Mouse (Mus musculus) adrenal gland, postnatal 25 days (tissue): Measurements from ENCODE around the gene Krtap4-1. TPM values are rescaled to one million over a fixed set of nuclear protein-coding genes. Genes with fewer than 3 reads are reported as not detected.
"Not testable (repeated sequence)": the region's sequence is repeated elsewhere in the genome, so short reads cannot be mapped to it uniquely, and the experiment has no call there.

Experiments used
- DNase-seq: peaks from one replicate; pipeline ENCODE4 v3.0.0; 2021; ENCODE audit warnings: mixed read lengths
- long read RNA-seq: library from polyadenylated mRNA; stranded (forward); transcript quantifications from one replicate; pipeline ENCODE4 v2.0.0, GENCODE M21; 2021
- total RNA-seq: library from RNA; stranded (reverse); gene quantifications from 2 replicates; pipeline ENCODE4 v1.2.3, GENCODE M21; 2021

Gene Krtap4-1
- total RNA-seq: not detected in 2 replicates
- long read RNA-seq: 0 reads

GRCm38 (mm10) chr11:99628138-99628537, at the start of gene Krtap4-1:
Gene Krtap4-1, minus strand, starts transcription at chr11:99628238.
- no peak for DNase-seq

DNA sequence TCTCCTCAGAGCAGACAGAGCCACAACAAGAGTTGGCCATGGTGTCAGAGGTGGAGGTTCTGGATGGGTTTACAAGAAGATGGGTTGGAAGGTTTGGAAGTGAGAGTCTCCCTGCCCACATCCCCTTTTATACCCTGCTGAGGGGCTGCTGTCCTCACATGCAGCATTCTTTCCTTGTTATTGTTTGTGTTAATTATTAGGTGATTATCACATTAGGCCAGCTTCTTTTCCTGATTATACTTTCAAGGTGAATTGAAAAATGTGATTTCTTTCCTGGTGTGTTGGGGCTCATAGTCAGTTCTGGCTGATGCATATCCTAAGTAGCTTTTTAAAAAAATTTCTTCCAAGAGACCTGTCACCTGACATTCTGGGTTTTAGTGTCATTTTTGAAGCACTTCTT, 37.8 kb upstream of the Krtap4-1 start, which contains the start of gene Krtap4-6:
Gene Krtap4-6 (minus strand): TSS at position 101 of the 400 bp plus-strand sequence.
- no peak for DNase-seq

DNA sequence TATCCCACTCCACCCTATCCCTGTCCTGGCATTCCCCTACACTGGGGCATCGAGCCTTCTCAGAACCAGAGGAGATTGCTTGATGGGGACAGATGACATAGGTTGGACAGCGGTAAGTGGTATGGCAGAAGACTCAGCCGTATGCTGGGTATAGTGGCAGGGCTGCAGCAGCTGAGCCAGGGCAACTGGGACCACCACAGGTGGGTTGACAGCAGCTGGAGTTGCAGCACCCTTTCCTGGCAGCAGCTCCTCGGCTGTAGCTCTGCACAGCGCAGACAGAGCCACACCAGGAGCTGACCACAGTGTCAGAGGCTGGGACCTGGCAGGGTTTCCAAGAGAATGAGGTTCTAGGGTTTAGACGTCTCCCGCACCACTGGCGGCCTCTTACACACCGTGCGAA, 34.8 kb upstream of the Krtap4-1 start:
- DNase-seq: no peak

- DNase-seq: no peak
These were observed 31.2 kb upstream of the Krtap4-1 start for GRCm38 (mm10) chr11:99659256-99659655.

- DNase-seq: not testable (repeated sequence)
These were observed 30.5 kb upstream of the Krtap4-1 start, which contains the start of gene Gm11563 for GRCm38 (mm10) chr11:99658467-99659010. Gene Gm11563, minus strand, starts transcription at chr11:99658960.

DNA sequence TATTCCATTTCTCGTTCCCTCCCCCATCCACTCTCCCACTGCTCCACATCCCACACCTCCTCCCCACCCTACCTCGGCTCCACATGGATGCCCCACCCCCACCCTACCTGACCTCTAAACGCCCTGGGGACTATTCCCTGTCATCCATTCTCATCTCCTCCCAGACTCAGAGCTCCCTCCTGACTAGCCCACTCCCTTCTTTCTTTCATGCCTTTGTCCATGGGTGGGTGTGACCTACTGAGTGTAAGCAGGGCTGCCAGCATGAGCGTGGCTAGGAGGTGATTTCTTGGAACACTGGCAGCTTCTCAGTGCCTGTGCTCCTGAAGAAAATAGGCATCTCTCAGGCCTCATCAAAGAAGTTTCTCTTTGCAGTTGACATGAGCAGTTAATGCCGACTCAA, 29.0 kb upstream of the Krtap4-1 start:
- DNase-seq: no peak

GRCm38 (mm10) chr11:99650136-99650535, 22.1 kb upstream of the Krtap4-1 start, which contains the start of gene Gm11555:
Gene Gm11555, minus strand, starts transcription at chr11:99650236.
- no peak for DNase-seq

- no peak for DNase-seq
These were observed 18.4 kb upstream of the Krtap4-1 start for GRCm38 (mm10) chr11:99646444-99646843.

DNA sequence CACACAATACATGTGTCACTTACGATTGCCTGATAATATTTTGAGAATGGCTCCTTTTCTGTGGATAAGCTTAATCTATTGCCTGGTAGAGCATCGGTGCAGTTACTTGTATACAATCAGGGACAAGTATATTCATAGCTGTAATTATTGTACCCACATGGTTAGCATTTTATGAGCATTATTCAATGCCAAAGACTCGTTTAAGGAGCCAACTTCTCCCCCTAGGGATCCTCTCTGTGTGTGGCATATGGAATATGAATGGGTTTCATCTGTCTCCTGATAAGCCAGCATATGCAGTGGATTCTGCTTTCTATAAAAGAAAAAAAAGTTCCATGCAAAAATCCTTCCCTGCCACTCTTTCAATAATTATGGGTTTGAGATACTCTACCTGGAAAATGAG, 16.3 kb upstream of the Krtap4-1 start:
- DNase-seq: no peak

GRCm38 (mm10) chr11:99643635-99644139, 15.6 kb upstream of the Krtap4-1 start, which contains the start of gene Krtap4-7:
Gene Krtap4-7, minus strand, starts transcription at chr11:99644089.
- not testable (repeated sequence) for DNase-seq

DNA sequence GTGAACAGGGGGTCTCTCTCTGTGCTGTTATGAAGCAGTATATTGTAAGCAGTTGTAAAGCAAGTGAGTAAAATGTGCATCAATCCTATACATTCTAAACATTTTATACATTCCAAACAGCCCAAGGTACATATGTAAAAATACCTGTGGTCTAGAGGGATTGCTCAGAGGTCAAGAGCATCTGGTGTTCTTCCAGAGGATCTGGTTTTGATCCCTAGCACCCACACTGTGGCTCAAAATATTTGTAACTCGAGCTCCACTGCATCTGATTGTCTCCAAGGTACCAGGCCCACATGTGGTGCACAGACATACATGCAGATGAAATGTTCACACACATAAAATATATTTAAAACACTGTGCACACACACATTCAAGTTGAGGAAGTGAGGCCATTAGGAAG, 12.9 kb upstream of the Krtap4-1 start:
- no peak for DNase-seq

DNA sequence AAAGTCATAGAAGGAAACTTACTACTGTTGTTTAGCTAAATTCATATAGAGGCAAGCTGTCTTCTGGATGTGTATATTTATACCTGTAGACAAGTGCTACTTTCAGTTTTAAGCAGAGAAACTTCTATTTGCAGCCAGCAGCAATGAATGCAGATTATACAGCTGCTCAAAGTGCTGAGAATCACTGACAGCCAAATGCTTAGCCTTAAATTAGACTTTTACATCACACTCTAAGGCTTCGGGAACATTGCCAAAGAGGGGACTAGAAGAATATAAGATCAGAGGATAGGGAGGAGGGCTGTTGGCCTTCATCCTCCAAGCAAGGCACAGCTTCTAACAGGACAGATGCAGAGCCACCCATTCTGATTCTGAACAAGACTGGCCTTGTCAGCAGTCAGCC, 9.0 kb upstream of the Krtap4-1 start:
- DNase-seq: no peak

GRCm38 (mm10) chr11:99634653-99635134, 6.7 kb upstream of the Krtap4-1 start, which contains the start of gene Krtap4-2:
Gene Krtap4-2, minus strand, starts transcription at chr11:99635084.
- no peak for DNase-seq

GRCm38 (mm10) chr11:99633293-99633692, 5.3 kb upstream of the Krtap4-1 start:
- no peak for DNase-seq

DNA sequence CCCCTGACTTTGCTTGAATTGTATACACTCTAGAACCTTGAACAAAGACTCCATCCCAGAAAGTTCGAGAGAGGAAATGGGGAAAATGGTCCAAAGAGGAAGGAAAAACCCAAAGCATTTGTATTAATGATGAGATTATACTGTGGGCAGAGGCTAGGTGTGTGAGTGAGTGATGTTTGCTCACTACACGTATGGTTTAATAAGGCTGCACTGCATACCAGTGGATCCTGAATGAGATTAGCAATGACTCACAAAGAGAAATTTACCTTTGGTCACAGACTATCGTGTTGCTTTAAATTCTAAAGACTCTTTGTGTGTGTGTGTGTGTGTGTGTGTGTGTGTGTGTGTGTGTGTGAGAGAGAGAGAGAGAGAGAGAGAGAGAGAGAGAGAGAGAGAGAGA, 2.9 kb upstream of the Krtap4-1 start:
- DNase-seq: no peak

GRCm38 (mm10) chr11:99620335-99620734, 7.7 kb downstream of the Krtap4-1 start, which contains the start of gene Gm11562:
Gene Gm11562, minus strand, starts transcription at chr11:99620435.
- no peak for DNase-seq

GRCm38 (mm10) chr11:99614796-99615363, 13.2 kb downstream of the Krtap4-1 start, which contains the start of gene Krtap2-4:
Gene Krtap2-4, minus strand, starts transcription at chr11:99614846.
- no peak for DNase-seq

- DNase-seq: not testable (repeated sequence)
These were observed 17.9 kb downstream of the Krtap4-1 start, which contains the start of gene Gm11937 for GRCm38 (mm10) chr11:99610089-99610488. Gene Gm11937, minus strand, starts transcription at chr11:99610189.

- DNase-seq: no peak
These were observed 18.9 kb downstream of the Krtap4-1 start for GRCm38 (mm10) chr11:99609126-99609525.

- DNase-seq: not testable (repeated sequence)
These were observed 24.8 kb downstream of the Krtap4-1 start, which contains the start of gene Gm11938 for GRCm38 (mm10) chr11:99603208-99603607. Gene Gm11938, minus strand, starts transcription at chr11:99603308.

- DNase-seq: not testable (repeated sequence)
These were observed 30.3 kb downstream of the Krtap4-1 start, which contains the start of gene Krtap9-3 for GRCm38 (mm10) chr11:99597742-99598141. Gene Krtap9-3, minus strand, starts transcription at chr11:99598105.

DNA sequence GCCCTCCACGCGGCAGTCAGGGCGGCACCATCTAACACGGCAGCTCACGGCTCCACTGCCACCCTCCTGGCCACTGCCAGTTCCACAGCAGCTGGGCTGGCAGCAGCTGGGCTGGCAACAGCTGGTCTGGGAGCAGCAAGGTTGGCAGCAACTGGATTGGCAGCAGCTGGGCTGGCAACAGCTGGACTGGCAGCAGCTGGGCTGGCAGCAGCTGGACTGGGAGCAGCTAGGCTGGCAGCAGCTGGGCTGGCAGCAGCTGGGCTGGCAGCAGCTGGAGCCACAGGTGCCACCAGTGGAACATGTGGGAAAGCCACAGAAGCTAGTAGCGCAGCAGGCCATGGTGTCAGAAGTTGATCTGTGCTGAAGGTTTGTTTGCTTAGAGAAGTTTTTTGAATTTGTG, 37.1 kb downstream of the Krtap4-1 start, which contains the start of gene Krtap1-3:
Gene Krtap1-3 (minus strand): TSS at position 359 of the 400 bp plus-strand sequence.
- no peak for DNase-seq

DNA sequence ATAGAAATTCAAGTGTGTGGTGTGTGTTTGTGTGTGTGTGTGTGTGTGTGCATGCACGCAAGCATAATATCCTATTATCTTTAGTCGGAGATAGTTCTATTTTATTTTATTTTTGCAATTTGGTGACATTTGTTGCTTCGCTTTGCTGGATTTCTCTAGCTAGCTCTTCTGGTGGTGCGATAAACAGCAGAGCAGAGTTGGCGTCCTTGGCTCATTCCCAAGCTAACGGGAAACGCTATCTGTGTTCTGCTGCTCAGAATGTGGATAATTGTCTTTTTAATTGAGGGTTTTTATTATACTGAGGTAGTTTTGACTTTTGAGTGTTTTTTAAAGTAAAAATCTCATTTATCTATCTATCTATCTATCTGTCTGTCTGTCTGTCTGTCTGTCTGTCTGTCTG, 42.9 kb downstream of the Krtap4-1 start:
- DNase-seq: no peak
